Mouse (Mus musculus) G1E (cell line): ENCODE measurements around the gene Rabepk. TPM values are rescaled to one million over a fixed set of nuclear protein-coding genes. Genes with fewer than 3 reads are reported as not detected.
"Not testable (repeated sequence)": the region's sequence is repeated elsewhere in the genome, so short reads cannot be mapped to it uniquely, and the experiment has no call there.

Source experiments
- ATAC-seq: 2 replicates; pipeline ENCODE4 v1.8.0; 2016; ENCODE audit warnings: mild to moderate bottlenecking; ENCODE audit not compliant: insufficient number of reproducible peaks, poor library complexity, low FRiP score, severe bottlenecking; ENCODE audit errors: extremely low read depth
- DNase-seq: peaks from one replicate; pipeline ENCODE4 v3.0.0; 2012; ENCODE audit warnings: low spot score
- H3K27me3 ChIP-seq: 2 replicates; pipeline ENCODE4 v1.6.1; 2012; ENCODE audit warnings: mild to moderate bottlenecking, low read length, inconsistent platforms; ENCODE audit not compliant: insufficient read depth
- H3K36me3 ChIP-seq: replicated peaks from 2 replicates; pipeline ENCODE3; 2012; ENCODE audit warnings: mild to moderate bottlenecking, inconsistent platforms
- H3K4me1 ChIP-seq: 2 replicates; pipeline ENCODE4 v1.6.1; 2012; ENCODE audit warnings: low read depth, low read length, inconsistent platforms, mixed read lengths; ENCODE audit not compliant: insufficient read depth
- H3K4me3 ChIP-seq: 2 replicates; pipeline ENCODE4 v1.5.1; 2012; ENCODE audit warnings: low read depth, mild to moderate bottlenecking, inconsistent platforms, low read length, moderate library complexity, mixed read lengths
- H3K9me3 ChIP-seq: replicated peaks from 2 replicates; pipeline ENCODE4 v1.6.1; 2012; ENCODE audit warnings: inconsistent platforms
- CTCF ChIP-seq: IDR thresholded peaks from 2 replicates; pipeline ENCODE4 v1.5.1; 2012; ENCODE audit warnings: low read depth, low read length, inconsistent platforms, mixed read lengths
- GATA1 ChIP-seq: IDR thresholded peaks from 2 replicates; pipeline ENCODE4 v1.6.1; 2012; ENCODE audit warnings: borderline replicate concordance, low read length, inconsistent platforms, mixed read lengths
- GATA2 ChIP-seq: IDR thresholded peaks from 2 replicates; pipeline ENCODE4 v1.6.1; 2012; ENCODE audit warnings: low read depth, low read length, inconsistent platforms, borderline replicate concordance
- POLR2AphosphoS5 ChIP-seq: IDR thresholded peaks from 2 replicates; pipeline ENCODE4 v1.6.1; 2012; ENCODE audit warnings: low read depth, low read length, inconsistent platforms; ENCODE audit not compliant: insufficient replicate concordance
- TAL1 ChIP-seq: conservative IDR thresholded peaks from 2 replicates; pipeline ENCODE4 v1.6.1; 2012; ENCODE audit warnings: low read depth, low read length, inconsistent platforms, mixed read lengths
- polyA plus RNA-seq: library from polyadenylated mRNA; stranded (reverse); fragments of >175 nt; gene quantifications from 2 replicates; pipeline ENCODE4 v1.2.3, GENCODE M21; 2012
- total RNA-seq, 2 experiments: library from RNA; stranded (forward) in 1 of 2; stranded (reverse) in 1 of 2; fragments of 200-1000 nt in 1 of 2; fragments of >200 nt in 1 of 2; fragmentation: Nextera tagmentation in 1 of 2; gene quantifications; 2 replicates each; pipeline ENCODE4 v1.2.3; 2014 to 2017

Gene Rabepk
- total and polyA plus RNA-seq, 3 experiments, result 11.6 to 31.8 (median 21.1) TPM

DNA sequence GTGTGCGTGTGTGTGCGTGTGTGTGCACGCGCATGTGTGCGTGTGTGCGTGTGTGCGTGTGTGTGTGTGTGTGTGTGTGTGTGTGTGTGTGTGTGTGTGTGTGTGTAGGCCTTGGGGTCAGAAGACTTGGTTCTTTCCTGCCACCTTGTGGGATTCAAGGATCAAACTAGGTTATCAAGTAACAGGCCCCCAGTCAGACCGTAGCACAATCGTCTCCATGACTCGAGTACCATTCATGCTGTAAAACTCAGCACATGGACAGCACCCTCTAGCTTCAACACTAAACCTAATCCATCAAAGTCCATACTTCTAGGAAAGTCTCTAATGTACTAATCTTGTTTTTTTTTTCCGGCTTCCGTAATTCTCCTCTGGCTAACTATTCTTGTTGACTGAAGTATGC lies 34.9 kb downstream of the Rabepk start:
- ATAC-seq (no peak), DNase-seq (no peak)
- H3K27me3 ChIP-seq, result no peaks in the 10 kb centered on the region
- peaks cover 18% of the 10 kb centered on the region for H3K4me1 ChIP-seq
- TF ChIP-seq GATA1 (no peak), CTCF (no peak), GATA2 (no peak), POLR2AphosphoS5 (no peak), TAL1 (no peak)
- no peak overlapping the region for H3K4me3 ChIP-seq
- H3K9me3 ChIP-seq, result peaks cover 5% of the 10 kb centered on the region
- peaks cover 9% of the 10 kb centered on the region for H3K36me3 ChIP-seq

DNA sequence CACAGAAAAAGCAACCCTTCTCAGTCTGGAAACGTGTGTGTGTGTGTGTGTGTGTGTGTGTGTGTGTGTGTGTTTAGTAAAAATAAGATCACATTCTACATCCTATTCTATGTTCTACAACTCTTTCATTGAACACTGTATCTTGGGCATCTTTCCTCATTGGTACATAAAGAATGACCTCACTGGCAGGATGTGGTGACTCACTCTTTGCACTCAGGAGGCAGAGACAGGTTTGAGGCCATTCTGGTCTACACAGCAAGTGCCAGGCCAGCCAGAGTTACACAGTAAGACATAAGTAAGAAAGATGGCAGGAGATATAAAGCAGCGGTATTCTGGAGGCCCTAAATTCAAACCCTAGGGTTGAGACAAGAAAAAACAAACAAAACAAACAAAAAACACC lies 36.8 kb downstream of the Rabepk start:
- ATAC-seq, result no peak
- no peaks in the 10 kb centered on the region for H3K36me3 ChIP-seq

DNA sequence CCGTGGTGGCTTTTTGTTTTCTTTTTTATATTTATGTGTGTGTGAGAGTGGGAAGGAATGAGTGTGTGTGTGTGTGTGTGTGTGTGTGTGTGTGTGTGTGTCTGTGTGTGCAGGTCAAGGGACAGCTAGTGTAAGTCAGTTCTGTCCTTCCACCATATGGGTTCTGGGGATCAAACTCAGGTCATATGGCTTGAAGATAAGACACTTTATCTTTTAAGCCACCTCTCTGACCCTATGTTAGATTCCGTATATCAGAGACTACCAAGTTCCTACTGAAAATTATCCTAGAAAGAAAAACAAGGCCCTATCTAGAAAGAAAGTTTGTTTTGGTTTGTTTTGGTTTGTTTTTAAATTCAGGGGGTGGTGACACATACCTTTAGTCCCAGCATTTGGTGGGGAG lies 37.5 kb downstream of the Rabepk start:
- H3K4me1 ChIP-seq, result peaks cover 18% of the 10 kb centered on the region
- no peak for DNase-seq
- peak; percentile 84 for ATAC-seq
- TF ChIP-seq GATA1 (no peak), TAL1 (peak; percentile 61), CTCF (no peak)
- no peaks in the 10 kb centered on the region for H3K27me3 ChIP-seq
- no peak overlapping the region for H3K4me3 ChIP-seq
- peaks cover 5% of the 10 kb centered on the region for H3K9me3 ChIP-seq
- no peaks in the 10 kb centered on the region for H3K36me3 ChIP-seq

More for the DNA sequence above, 36.8 kb downstream of the Rabepk start:
- Histone ChIP-seq H3K4me3 (no peak overlapping the region), H3K4me1 (peaks cover 18% of the 10 kb centered on the region), H3K9me3 (peaks cover 5% of the 10 kb centered on the region), H3K27me3 (no peaks in the 10 kb centered on the region)
- TF ChIP-seq TAL1 (no peak), GATA1 (no peak), CTCF (no peak), POLR2AphosphoS5 (no peak), GATA2 (no peak)
- DNase-seq, result no peak

DNA sequence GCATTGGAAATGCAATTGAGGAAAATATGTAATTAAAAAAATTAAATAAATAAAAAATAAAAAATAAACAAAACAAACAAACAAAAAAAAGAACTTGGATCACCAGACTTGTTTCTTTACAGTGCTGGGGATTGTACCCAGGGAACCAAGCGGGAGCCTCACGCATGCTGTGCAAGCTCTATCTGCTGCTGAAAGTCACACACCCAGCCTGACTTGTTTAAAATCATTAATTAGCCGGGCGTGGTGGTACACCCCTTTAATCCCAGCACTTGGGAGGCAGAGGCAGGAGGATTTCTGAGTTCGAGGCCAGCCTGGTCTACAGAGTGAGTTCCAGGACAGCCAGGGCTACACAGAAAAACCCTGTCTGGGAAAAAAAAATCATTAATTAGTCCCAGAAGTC lies 38.4 kb downstream of the Rabepk start:
- ATAC-seq, H3K27me3 ChIP-seq, H3K36me3 ChIP-seq, H3K9me3 ChIP-seq, H3K4me3 ChIP-seq, DNase-seq: not testable (repeated sequence)
- peaks cover 18% of the 10 kb centered on the region for H3K4me1 ChIP-seq

DNA sequence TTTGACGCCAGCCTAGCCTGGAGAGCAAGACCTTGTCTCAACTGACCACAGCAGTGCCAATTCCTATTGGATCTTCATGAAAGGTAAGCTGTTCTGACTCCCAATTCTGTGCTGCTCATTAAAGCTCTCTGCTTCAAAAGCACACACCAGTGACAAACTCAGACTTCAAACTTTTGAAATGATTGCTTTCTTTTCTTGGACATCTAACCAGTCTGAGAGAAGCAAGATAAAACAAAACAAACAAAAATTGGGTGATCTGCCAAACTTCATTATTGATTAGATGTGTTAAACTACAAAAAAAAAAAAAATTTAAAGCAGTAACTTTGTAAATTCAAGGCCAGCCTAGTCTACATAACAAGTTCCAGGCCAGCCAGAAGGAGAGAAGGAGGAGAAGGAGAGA lies 42.4 kb downstream of the Rabepk start:
- ATAC-seq, result no peak
- no peak overlapping the region for H3K4me3 ChIP-seq
- peaks cover 20% of the 10 kb centered on the region for H3K4me1 ChIP-seq
- no peaks in the 10 kb centered on the region for H3K36me3 ChIP-seq
- DNase-seq, result no peak
- no peaks in the 10 kb centered on the region for H3K9me3 ChIP-seq
- H3K27me3 ChIP-seq, result no peaks in the 10 kb centered on the region
- no peak for TF ChIP-seq TAL1
- TF ChIP-seq GATA2, result no peak
- TF ChIP-seq POLR2AphosphoS5, result no peak
- no peak for TF ChIP-seq CTCF
- no peak for TF ChIP-seq GATA1

DNA sequence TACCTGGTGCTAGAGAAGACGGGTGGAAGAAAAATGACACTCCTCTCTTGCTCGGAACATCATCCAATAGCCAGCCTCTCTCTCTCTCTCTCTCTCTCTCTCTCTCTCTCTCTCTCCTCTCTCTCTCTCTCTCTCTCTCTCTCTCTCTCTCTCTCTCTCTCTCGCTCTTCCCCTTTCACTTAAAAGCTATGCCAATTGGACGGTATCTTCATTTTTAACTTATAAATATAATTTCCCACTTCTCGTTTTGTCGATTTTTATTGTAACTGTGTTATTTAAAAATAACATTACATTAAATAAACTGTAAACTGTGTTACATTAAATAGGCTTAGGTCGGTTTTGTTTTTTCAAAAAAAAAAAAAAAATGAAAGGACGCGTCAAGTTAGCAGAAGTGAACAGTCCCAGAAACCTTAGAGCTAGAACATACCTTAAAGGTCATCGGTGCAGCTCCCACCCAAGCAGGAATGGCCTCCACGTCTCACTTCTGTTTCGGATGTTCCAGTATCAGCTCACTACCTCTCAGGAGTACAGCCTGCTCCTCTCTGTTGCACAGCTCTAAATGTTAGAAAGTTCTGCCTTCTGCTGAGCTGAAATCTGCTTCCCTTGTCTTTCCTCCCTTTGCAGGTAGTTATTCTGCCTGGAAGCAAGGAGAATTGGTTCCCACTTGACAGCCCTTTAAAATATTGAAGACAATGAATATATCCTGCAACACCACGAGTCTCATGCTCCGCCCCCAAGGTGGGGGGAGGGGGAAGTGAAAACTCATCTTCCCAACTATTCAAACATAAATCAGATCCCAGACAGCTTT lies 45.0 kb downstream of the Rabepk start, which contains the start of gene Gapvd1:
Gapvd1 (minus strand) TSS at position 682 of the 808 bp plus-strand sequence.
- H3K4me1 ChIP-seq, result peaks cover 34% of the 10 kb centered on the region
- H3K36me3 ChIP-seq, result peaks cover 6% of the 10 kb centered on the region
- H3K4me3 ChIP-seq, result peak within 1 kb of the TSS; percentile 98
- TF ChIP-seq TAL1, result no peak
- no peak for TF ChIP-seq GATA1
- no peak for TF ChIP-seq POLR2AphosphoS5
- TF ChIP-seq GATA2, result no peak
- no peak for TF ChIP-seq CTCF
- H3K9me3 ChIP-seq, result no peaks in the 10 kb centered on the region
- H3K27me3 ChIP-seq, result no peaks in the 10 kb centered on the region
- no peak for DNase-seq
- no peak; the same call in 1 of the 2 replicates for ATAC-seq
